Mouse (Mus musculus): ENCODE results near the gene Itgam. TPM values are rescaled to one million over a fixed set of nuclear protein-coding genes. Genes with fewer than 3 reads are reported as not detected.
"Not testable (repeated sequence)": the region's sequence is repeated elsewhere in the genome, so short reads cannot be mapped to it uniquely, and the experiment has no call there.

Gene Itgam
- polyA plus RNA-seq, 1 experiment from 2014 or later = 1.8 TPM

DNA sequence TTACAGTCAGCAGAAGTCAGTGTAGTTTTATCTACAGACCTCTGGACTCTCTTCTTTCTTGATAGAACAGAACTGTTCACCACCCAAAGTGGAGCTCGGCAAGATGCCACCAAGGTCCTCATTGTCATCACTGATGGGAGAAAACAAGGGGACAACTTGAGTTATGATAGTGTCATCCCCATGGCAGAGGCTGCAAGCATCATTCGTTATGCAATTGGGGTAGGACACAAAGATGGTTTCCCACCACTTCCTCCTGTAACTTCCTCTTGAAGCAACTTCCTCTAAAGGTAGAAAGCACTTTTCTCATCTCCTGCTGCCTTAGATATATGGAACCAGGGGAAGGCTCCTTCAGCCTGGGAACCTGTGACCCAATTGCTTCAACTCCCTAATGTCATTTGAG lies 71.2 kb downstream of the Itgam start:
- H3K4me2 ChIP-seq = no peak overlapping the region
- WGBS (ENCODE audit: insufficient replicate concordance) = 19% methylated on average over 2 of the region's 2 CpGs
- no peaks in the 10 kb centered on the region for H3K4me1 ChIP-seq (replicated peaks)
- no peaks in the 10 kb centered on the region for H3K27me3 ChIP-seq
- no peak overlapping the region for H3K4me3 ChIP-seq (replicated peaks)
- no peaks in the 10 kb centered on the region for H3K36me3 ChIP-seq
- ATAC-seq (ENCODE audit: low read depth) = no peak
- no peak overlapping the region for H3K27ac ChIP-seq
- no peak overlapping the region for H3K9ac ChIP-seq
- DNase-seq = no peak
- H3K9me3 ChIP-seq (replicated peaks) = no peaks in the 10 kb centered on the region

DNA sequence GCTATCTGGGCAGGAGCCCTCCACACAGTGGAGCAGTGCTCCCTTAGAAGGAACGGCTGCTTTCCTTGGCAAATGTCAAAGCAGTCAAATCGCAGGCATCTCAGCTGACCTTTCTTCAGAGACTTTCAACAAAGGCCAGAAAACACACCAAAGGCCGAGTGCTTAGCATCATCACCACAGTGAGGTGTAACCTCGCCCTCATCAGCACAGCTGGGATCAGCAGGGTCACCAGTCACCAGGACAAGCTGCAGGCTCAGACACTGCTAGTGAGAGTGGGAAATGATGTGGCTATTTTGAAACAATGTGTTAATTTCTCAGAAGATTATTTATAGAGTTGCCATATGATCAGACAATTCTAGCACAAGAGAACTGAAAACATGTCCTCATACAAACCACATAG lies 74.5 kb downstream of the Itgam start:
- DNase-seq (no peak), ATAC-seq (ENCODE audit: low read depth) (no peak)
- Histone ChIP-seq H3K4me1 (replicated peaks) (no peaks in the 10 kb centered on the region), H3K9me3 (replicated peaks) (no peaks in the 10 kb centered on the region), H3K36me3 (no peaks in the 10 kb centered on the region), H3K27ac (no peak overlapping the region), H3K9ac (no peak overlapping the region), H3K4me3 (replicated peaks) (no peak overlapping the region), H3K4me2 (no peak overlapping the region), H3K27me3 (no peaks in the 10 kb centered on the region)
- 46% methylated on average over 4 of the region's 4 CpGs for WGBS (ENCODE audit: insufficient replicate concordance)

DNA sequence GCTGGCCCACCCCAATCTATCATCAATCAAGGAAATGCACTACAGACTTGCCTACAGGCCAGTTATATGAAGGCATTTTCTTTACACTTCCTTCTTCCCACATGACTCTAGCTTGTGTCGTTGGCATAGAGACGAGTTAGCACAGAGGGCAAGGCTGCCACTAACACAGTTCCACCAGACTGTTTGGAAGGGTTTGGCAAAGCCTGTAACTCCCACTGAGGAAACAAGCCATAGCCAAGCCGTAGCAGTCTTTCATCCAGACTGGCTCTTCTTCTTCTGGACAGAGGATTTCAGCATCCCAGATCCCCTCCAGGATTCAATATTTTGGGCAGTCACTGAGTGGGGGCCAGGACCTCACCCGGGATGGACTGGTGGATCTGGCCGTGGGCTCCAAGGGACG lies 77.2 kb downstream of the Itgam start:
- H3K36me3 ChIP-seq = no peaks in the 10 kb centered on the region
- H3K27ac ChIP-seq = no peak overlapping the region
- no peaks in the 10 kb centered on the region for H3K4me1 ChIP-seq (replicated peaks)
- ATAC-seq (ENCODE audit: low read depth) (no peak), DNase-seq (no peak)
- WGBS (ENCODE audit: insufficient replicate concordance) = 75% methylated on average over 6 of the region's 6 CpGs
- no peak overlapping the region for H3K9ac ChIP-seq
- H3K9me3 ChIP-seq (replicated peaks) = no peaks in the 10 kb centered on the region
- no peak overlapping the region for H3K4me3 ChIP-seq (replicated peaks)
- no peak overlapping the region for H3K4me2 ChIP-seq
- no peaks in the 10 kb centered on the region for H3K27me3 ChIP-seq

DNA sequence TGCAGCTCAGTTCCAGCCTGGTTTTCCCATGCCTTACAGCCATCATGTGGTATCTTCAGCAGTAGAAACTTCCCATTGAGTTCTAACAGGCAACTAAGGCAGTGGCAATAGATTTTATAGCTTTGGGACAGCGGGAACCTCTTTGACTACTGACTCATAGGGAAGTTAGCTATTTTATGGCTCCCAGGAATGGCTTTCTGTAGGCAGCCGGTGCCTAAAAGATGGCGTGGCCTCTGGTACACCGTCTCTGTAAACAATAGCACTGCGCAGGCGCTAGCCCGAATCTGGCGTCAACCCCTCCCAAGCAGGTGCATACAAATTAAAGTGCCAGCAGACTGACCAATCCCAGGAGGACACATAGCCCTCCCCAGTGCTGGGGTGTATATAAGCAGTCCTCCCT lies 88.5 kb downstream of the Itgam start:
- H3K9me3 ChIP-seq (replicated peaks) = no peaks in the 10 kb centered on the region
- H3K27ac ChIP-seq = no peak overlapping the region
- no peaks in the 10 kb centered on the region for H3K36me3 ChIP-seq
- DNase-seq (no peak), ATAC-seq (ENCODE audit: low read depth) (no peak)
- H3K27me3 ChIP-seq = no peaks in the 10 kb centered on the region
- 73% methylated on average over 8 of the region's 8 CpGs for WGBS (ENCODE audit: insufficient replicate concordance)
- no peak overlapping the region for H3K4me3 ChIP-seq (replicated peaks)
- no peaks in the 10 kb centered on the region for H3K4me1 ChIP-seq (replicated peaks)
- no peak overlapping the region for H3K9ac ChIP-seq
- no peak overlapping the region for H3K4me2 ChIP-seq

DNA sequence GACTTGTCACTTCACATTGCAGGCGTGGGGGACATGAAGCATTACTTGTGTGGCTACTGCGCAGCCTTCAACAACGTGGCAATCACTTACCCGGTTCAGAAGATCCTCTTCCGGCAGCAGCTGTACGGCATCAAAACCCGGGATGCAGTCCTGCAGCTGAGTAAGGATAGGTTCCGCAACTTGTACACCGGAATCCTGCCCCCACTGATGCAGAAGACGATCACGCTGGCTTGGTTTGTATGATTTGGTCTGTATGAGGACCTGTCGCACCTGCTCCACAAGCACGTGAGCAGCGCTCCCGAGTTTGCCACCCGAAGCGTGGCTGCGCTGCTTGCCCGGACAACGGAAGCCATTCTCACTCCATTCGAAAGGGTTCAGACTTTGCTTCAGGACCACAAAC lies 91.6 kb downstream of the Itgam start, which contains the start of gene Itgad:
Gene Itgad, plus strand, starts transcription at position 301 of the 400 bp plus-strand sequence.
- Histone ChIP-seq H3K27ac (no peak within 1 kb of the TSS), H3K4me1 (replicated peaks) (no peaks in the 10 kb centered on the region), H3K4me2 (no peak within 1 kb of the TSS), H3K27me3 (no peaks in the 10 kb centered on the region), H3K9me3 (replicated peaks) (no peaks in the 10 kb centered on the region), H3K36me3 (no peaks in the 10 kb centered on the region), H3K9ac (no peak within 1 kb of the TSS), H3K4me3 (replicated peaks) (no peak within 1 kb of the TSS)
- DNase-seq (no peak), ATAC-seq (ENCODE audit: low read depth) (no peak)
- WGBS (ENCODE audit: insufficient replicate concordance) = 82% methylated on average over 21 of the region's 21 CpGs

DNA sequence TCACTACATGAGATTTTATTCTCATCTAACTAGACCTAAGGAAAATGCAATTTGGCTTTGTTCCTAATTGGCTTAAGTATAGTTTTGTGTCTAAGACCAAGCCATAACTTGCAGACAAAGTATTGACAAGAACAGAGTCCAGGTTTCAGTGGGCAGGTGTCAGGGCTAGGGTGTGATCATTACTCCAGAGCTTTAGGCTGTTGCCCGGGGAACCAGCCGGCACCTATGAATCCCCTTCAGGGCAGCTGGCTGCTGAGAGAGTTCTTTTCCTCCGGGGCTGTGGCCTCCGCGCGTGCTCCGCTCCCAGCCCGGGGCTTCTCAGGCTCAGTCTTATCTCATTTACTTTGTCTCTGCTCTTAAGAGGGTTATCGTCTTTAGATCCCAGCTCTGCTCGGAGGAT lies 92.5 kb downstream of the Itgam start:
- H3K27ac ChIP-seq = no peak overlapping the region
- ATAC-seq (ENCODE audit: low read depth) (no peak), DNase-seq (no peak)
- no peaks in the 10 kb centered on the region for H3K9me3 ChIP-seq (replicated peaks)
- H3K36me3 ChIP-seq = no peaks in the 10 kb centered on the region
- no peak overlapping the region for H3K4me3 ChIP-seq (replicated peaks)
- no peak overlapping the region for H3K9ac ChIP-seq
- H3K4me1 ChIP-seq (replicated peaks) = no peaks in the 10 kb centered on the region
- H3K27me3 ChIP-seq = no peaks in the 10 kb centered on the region
- 54% methylated on average over 10 of the region's 10 CpGs for WGBS (ENCODE audit: insufficient replicate concordance)
- no peak overlapping the region for H3K4me2 ChIP-seq

DNA sequence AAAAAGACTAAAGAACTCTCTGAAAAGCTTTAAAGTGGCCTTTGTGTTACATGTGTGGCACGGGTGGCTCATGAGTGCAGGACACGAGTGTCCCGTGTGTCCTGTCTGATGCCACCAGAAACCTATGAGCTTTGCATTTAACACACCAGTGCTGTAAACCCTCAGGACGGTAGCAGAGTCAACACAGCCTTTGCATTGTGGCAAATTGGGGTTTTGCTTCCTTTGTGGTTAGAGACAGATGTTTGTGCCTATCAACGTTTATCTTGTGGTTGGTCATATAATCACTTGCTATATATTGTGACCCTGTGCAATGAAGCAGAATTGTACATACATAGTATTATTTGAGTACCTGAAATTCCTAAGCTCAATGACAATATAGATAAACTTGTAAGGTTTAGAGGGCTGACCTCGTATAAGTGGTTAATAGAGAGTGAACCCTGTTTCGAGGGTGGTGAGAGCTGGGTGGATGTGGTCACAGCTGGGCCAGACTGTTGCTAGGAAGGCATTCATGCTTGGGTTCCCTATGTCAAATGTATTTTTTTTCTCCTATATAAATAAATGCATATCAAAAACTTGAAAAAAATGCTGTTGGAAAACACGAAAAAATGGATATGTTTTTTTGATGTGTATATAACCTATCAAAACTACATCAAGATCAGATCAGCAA lies 96.4 kb downstream of the Itgam start:
- not testable (repeated sequence) for H3K4me3 ChIP-seq (replicated peaks); DNase-seq; H3K36me3 ChIP-seq; H3K9ac ChIP-seq; ATAC-seq (ENCODE audit: low read depth); H3K4me1 ChIP-seq (replicated peaks); H3K27me3 ChIP-seq; H3K9me3 ChIP-seq (replicated peaks); H3K27ac ChIP-seq; H3K4me2 ChIP-seq
- 22% methylated on average over 8 of the region's 8 CpGs for WGBS (ENCODE audit: insufficient replicate concordance)

DNA sequence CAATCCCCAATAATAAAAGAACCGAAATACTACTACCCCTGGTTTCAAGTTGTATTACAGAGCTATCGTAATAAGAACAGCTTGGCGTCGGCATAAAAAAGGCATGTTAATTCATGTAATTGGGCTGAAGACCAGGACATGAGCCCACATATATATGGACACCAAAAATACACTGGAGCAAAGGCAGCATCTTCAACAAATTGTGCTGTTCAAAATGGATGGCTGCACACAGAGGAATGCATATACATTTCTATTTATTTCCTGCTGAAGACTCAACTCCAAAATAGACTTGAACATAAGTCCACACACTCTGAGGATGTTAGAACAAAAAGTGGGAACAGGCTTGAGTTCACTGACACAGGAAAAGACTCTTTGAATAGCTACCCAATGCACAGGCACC lies 101.6 kb downstream of the Itgam start:
- ATAC-seq (ENCODE audit: low read depth) = no peak
- no peaks in the 10 kb centered on the region for H3K9me3 ChIP-seq (replicated peaks)
- no peaks in the 10 kb centered on the region for H3K27me3 ChIP-seq
- H3K4me1 ChIP-seq (replicated peaks) = no peaks in the 10 kb centered on the region
- 70% methylated on average over 4 of the region's 4 CpGs for WGBS (ENCODE audit: insufficient replicate concordance)
- DNase-seq = no peak
- H3K4me3 ChIP-seq (replicated peaks) = no peak overlapping the region
- no peak overlapping the region for H3K9ac ChIP-seq
- H3K4me2 ChIP-seq = no peak overlapping the region
- no peak overlapping the region for H3K27ac ChIP-seq
- no peaks in the 10 kb centered on the region for H3K36me3 ChIP-seq

DNA sequence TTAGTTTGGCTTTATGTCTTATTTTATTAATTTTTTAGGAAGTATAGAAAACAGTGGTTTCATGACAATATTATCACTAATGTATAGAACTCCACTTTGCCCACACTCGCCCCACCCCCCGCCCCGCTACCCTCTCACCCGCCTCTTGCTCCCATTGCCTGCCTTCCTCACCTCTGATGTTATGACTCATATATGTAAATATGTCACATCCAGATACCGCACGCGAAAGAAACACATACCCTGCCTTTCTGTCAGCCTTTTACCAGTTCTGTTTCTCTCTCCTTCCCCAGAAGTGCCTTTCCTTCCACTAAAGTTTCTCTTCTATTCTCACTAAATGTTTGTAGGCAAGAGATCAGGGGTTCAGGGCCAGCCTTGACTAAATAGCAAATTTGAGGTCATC lies 104.0 kb downstream of the Itgam start:
- Histone ChIP-seq H3K9me3 (replicated peaks) (no peaks in the 10 kb centered on the region), H3K4me3 (replicated peaks) (no peak overlapping the region), H3K27ac (no peak overlapping the region), H3K27me3 (no peaks in the 10 kb centered on the region), H3K36me3 (no peaks in the 10 kb centered on the region), H3K4me1 (replicated peaks) (no peaks in the 10 kb centered on the region), H3K4me2 (no peak overlapping the region), H3K9ac (no peak overlapping the region)
- ATAC-seq (ENCODE audit: low read depth) (no peak), DNase-seq (no peak)
- WGBS (ENCODE audit: insufficient replicate concordance) = 71% methylated on average over 7 of the region's 7 CpGs

Other genes with a start within 250 kb of the Itgam start
- 17.4 and 17.5 TPM in 2 replicates for gene Stx4a, start 238.3 kb upstream of the Itgam start, polyA plus RNA-seq (2015; fragmentation: Nextera tagmentation; extraction: Ambion mirVana)
- 0.22 and 0.41 TPM in 2 replicates for gene Stx1b, start 238.1 kb upstream of the Itgam start, polyA plus RNA-seq (2015; fragmentation: Nextera tagmentation; extraction: Ambion mirVana)
- gene Zfp646, start 186.4 kb upstream of the Itgam start, polyA plus RNA-seq (2015; fragmentation: Nextera tagmentation; extraction: Ambion mirVana) = 3.7 and 5.0 TPM in 2 replicates
- gene Zfp668, start 185.8 kb upstream of the Itgam start, polyA plus RNA-seq (2015; fragmentation: Nextera tagmentation; extraction: Ambion mirVana) = 7.3 and 7.6 TPM in 2 replicates
- gene Prss53, start 171.7 kb upstream of the Itgam start, polyA plus RNA-seq (2015; fragmentation: Nextera tagmentation; extraction: Ambion mirVana) = 0.19 and 0.24 TPM in 2 replicates
- not detected in 2 replicates for gene Gm21974, start 167.2 kb upstream of the Itgam start, polyA plus RNA-seq (2015; fragmentation: Nextera tagmentation; extraction: Ambion mirVana)
- gene Vkorc1, start 167.0 kb upstream of the Itgam start, polyA plus RNA-seq (2015; fragmentation: Nextera tagmentation; extraction: Ambion mirVana) = 86.9 and 89.1 TPM in 2 replicates
- gene Bckdk, start 158.6 kb upstream of the Itgam start, polyA plus RNA-seq (2015; fragmentation: Nextera tagmentation; extraction: Ambion mirVana) = 64.4 and 70.0 TPM in 2 replicates
- 20.5 and 22.7 TPM in 2 replicates for gene Kat8, start 150.1 kb upstream of the Itgam start, polyA plus RNA-seq (2015; fragmentation: Nextera tagmentation; extraction: Ambion mirVana)
- gene Prss8, start 132.5 kb upstream of the Itgam start, polyA plus RNA-seq (2015; fragmentation: Nextera tagmentation; extraction: Ambion mirVana) = 5.8 and 6.4 TPM in 2 replicates
- gene Prss36, start 115.9 kb upstream of the Itgam start, polyA plus RNA-seq (2015; fragmentation: Nextera tagmentation; extraction: Ambion mirVana) = 4.0 and 4.1 TPM in 2 replicates
- gene Fus, start 95.2 kb upstream of the Itgam start, polyA plus RNA-seq (2015; fragmentation: Nextera tagmentation; extraction: Ambion mirVana) = 160 and 170 TPM in 2 replicates
- gene Pycard, start 68.8 kb upstream of the Itgam start, polyA plus RNA-seq (2015; fragmentation: Nextera tagmentation; extraction: Ambion mirVana) = 23.7 and 31.2 TPM in 2 replicates
- gene Trim72, start 58.7 kb upstream of the Itgam start, polyA plus RNA-seq (2015; fragmentation: Nextera tagmentation; extraction: Ambion mirVana) = not detected in 2 replicates
- not detected in 2 replicates for gene Gm49368, start within 50 bp of the Itgam start, polyA plus RNA-seq (2015; fragmentation: Nextera tagmentation; extraction: Ambion mirVana)
- gene Itgax, start 66.9 kb downstream of the Itgam start, polyA plus RNA-seq (2015; fragmentation: Nextera tagmentation; extraction: Ambion mirVana) = 0.09 and 0.12 TPM in 2 replicates
- not detected in 2 replicates for gene Itgad, start 91.7 kb downstream of the Itgam start, polyA plus RNA-seq (2015; fragmentation: Nextera tagmentation; extraction: Ambion mirVana)
- 2.3 and 2.7 TPM in 2 replicates for gene Cox6a2, start 143.7 kb downstream of the Itgam start, polyA plus RNA-seq (2015; fragmentation: Nextera tagmentation; extraction: Ambion mirVana)
- gene Armc5, start 174.7 kb downstream of the Itgam start, polyA plus RNA-seq (2015; fragmentation: Nextera tagmentation; extraction: Ambion mirVana) = 8.3 and 8.4 TPM in 2 replicates
- gene 9130023H24Rik, start 175.4 kb downstream of the Itgam start, polyA plus RNA-seq (2015; fragmentation: Nextera tagmentation; extraction: Ambion mirVana) = 1.9 and 2.8 TPM in 2 replicates
- gene Tgfb1i1, start 184.2 kb downstream of the Itgam start, polyA plus RNA-seq (2015; fragmentation: Nextera tagmentation; extraction: Ambion mirVana) = 14.3 and 17.8 TPM in 2 replicates
- 1.6 and 2.4 TPM in 2 replicates for gene Slc5a2, start 203.0 kb downstream of the Itgam start, polyA plus RNA-seq (2015; fragmentation: Nextera tagmentation; extraction: Ambion mirVana)
- gene BC017158, start 235.5 kb downstream of the Itgam start, polyA plus RNA-seq (2015; fragmentation: Nextera tagmentation; extraction: Ambion mirVana) = 16.7 and 21.4 TPM in 2 replicates